Mouse (Mus musculus) E14TG2a.4 (cell line): ENCODE measurements at regions not wholly inside any gene's neighbourhood (a gene's known extent, or its start where the extent isn't known, plus 50 kb on each side); places are given as distances from the start of the nearest gene placed in this dataset.

Experiments
- H3K27me3 ChIP-seq: 2 replicates; pipeline ENCODE4 v1.6.1; 2014; ENCODE audit warnings: low read length, control low read depth; ENCODE audit not compliant: insufficient read depth
- H3K36me3 ChIP-seq: 2 replicates; pipeline ENCODE4 v1.6.1; 2014; ENCODE audit warnings: low read length, control low read depth; ENCODE audit not compliant: insufficient read depth
- H3K4me1 ChIP-seq: replicated peaks from 2 replicates; pipeline ENCODE4 v1.6.1; 2014; ENCODE audit warnings: low read depth, low read length, control low read depth
- H3K4me3 ChIP-seq: replicated peaks from 2 replicates; pipeline ENCODE4 v1.5.1; 2014; ENCODE audit warnings: mild to moderate bottlenecking, low read length
- H3K9me3 ChIP-seq: 2 replicates; pipeline ENCODE4 v1.6.1; 2014; ENCODE audit warnings: low read length, control low read depth
- CTCF ChIP-seq: conservative IDR thresholded peaks from 2 replicates; pipeline ENCODE4 v1.5.1; 2014; ENCODE audit warnings: low read length
- NANOG ChIP-seq: IDR thresholded peaks from 2 replicates; pipeline ENCODE4 v1.6.1; 2014; ENCODE audit warnings: borderline replicate concordance, low read length, mixed read lengths
- POU5F1 ChIP-seq: IDR thresholded peaks from 2 replicates; pipeline ENCODE4 v1.6.1; 2014; ENCODE audit warnings: low read length, borderline replicate concordance

DNA sequence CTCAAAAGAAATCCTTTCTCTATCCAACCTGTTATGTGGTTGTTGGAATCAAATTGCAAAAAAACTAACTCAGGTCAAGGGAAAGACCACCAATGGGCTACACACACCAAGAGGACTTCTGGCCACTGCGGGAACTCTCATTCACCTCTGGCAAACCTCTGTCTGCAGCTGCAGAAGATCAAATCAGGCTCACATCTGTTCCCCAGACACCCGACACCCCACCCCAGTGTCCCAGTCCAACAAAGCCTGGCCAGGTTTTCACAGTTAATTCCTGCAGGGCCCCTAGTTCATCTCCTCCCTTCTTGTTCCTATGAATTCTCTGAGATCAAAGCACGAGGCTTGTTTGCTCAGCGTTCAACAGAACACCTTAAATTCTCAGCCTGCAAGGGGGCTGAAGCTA lies 82.0 kb upstream of the Rgma start:
- no peaks in the 10 kb centered on the region for H3K9me3 ChIP-seq
- no peaks in the 10 kb centered on the region for H3K36me3 ChIP-seq
- peaks cover 7% of the 10 kb centered on the region for H3K27me3 ChIP-seq
- TF ChIP-seq POU5F1 (no peak), CTCF (no peak), NANOG (no peak)
- no peak overlapping the region for H3K4me3 ChIP-seq
- peaks cover 15% of the 10 kb centered on the region for H3K4me1 ChIP-seq

DNA sequence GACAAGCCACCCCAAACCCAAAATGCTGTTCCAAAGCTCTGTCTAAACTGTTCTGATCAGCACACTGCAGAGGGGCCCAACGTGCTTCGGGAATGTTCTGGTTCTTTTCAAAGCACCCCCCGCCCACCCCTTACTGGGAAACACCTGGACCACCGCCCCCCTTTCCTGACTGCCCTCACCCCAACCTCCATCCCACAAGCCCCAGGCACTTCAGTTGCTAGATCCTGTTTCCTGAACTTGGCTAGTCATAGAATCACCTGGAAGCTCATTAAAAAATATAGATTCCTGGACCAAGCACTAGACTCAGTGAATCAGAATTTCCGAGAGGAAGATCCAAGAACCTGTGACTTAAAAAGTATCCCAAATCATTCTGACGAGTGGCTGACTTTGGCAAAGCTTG lies 80.9 kb upstream of the Rgma start:
- Histone ChIP-seq H3K4me1 (peaks cover 13% of the 10 kb centered on the region), H3K4me3 (no peak overlapping the region), H3K36me3 (no peaks in the 10 kb centered on the region), H3K9me3 (no peaks in the 10 kb centered on the region), H3K27me3 (peaks cover 7% of the 10 kb centered on the region)
- TF ChIP-seq NANOG (no peak), CTCF (no peak), POU5F1 (no peak)

DNA sequence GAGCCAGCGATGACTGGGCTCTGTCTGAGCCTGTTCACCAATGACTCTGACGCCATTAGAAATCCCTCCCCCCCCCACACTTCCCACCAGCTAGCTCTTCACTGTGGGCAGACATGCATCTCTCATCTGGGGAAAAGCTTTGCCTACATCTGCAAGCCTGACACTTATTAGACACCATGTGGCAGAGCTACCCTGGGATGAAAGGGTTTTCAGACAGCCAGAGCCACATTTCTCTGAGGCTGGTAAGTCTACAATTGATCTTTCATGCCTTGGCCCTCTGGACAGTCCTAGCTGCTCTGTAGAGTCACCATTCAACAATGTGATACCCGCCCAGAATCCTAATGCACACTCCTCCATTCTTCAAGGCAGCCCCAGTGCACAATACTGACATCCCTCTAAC lies 72.8 kb upstream of the Rgma start:
- TF ChIP-seq NANOG (no peak), CTCF (no peak), POU5F1 (no peak)

DNA sequence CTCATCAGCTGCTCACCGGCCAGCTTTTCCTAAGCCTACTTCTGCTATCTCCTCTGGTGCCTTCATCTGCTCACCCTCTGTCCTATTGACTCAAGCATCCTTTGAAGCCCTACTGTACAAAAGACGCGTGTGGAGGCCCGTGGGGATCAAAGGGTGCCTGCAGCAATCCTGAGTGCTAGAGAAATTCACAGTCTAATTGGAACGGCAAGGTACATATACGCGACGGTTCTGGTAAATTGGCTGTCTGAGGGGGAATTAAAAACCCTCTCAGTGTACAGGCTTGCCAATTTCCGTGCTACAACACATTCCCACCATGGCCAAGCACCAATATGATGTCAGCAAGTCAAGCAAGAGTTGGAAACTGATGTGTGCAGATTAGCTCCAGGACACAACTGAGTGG lies 71.5 kb upstream of the Rgma start:
- no peaks in the 10 kb centered on the region for H3K9me3 ChIP-seq
- no peaks in the 10 kb centered on the region for H3K36me3 ChIP-seq
- peaks cover 47% of the 10 kb centered on the region for H3K4me1 ChIP-seq
- H3K4me3 ChIP-seq, result no peak overlapping the region
- peaks cover 22% of the 10 kb centered on the region for H3K27me3 ChIP-seq
- TF ChIP-seq POU5F1 (no peak), CTCF (no peak), NANOG (no peak)

More for the DNA sequence above, 72.8 kb upstream of the Rgma start:
- Histone ChIP-seq H3K4me3 (no peak overlapping the region), H3K27me3 (peaks cover 18% of the 10 kb centered on the region; the same call in 1 of the 2 replicates), H3K36me3 (no peaks in the 10 kb centered on the region), H3K9me3 (no peaks in the 10 kb centered on the region), H3K4me1 (peaks cover 37% of the 10 kb centered on the region)

- Histone ChIP-seq H3K4me3 (peak overlapping the region; percentile 17; the same call in 1 of the 2 replicates), H3K36me3 (no peaks in the 10 kb centered on the region), H3K4me1 (peaks cover 47% of the 10 kb centered on the region), H3K27me3 (peaks cover 32% of the 10 kb centered on the region), H3K9me3 (no peaks in the 10 kb centered on the region)
- no peak for TF ChIP-seq CTCF
- TF ChIP-seq NANOG, result peak; percentile 59; the same call in 1 of the 2 replicates
Measured at GRCm38 (mm10) chr7:73304799-73305198, 70.5 kb upstream of the Rgma start.

- no peaks in the 10 kb centered on the region for H3K36me3 ChIP-seq
- H3K9me3 ChIP-seq, result no peaks in the 10 kb centered on the region
- TF ChIP-seq NANOG (no peak), CTCF (no peak), POU5F1 (no peak)
Measured at GRCm38 (mm10) chr7:73305286-73305975, 69.9 kb upstream of the Rgma start.

DNA sequence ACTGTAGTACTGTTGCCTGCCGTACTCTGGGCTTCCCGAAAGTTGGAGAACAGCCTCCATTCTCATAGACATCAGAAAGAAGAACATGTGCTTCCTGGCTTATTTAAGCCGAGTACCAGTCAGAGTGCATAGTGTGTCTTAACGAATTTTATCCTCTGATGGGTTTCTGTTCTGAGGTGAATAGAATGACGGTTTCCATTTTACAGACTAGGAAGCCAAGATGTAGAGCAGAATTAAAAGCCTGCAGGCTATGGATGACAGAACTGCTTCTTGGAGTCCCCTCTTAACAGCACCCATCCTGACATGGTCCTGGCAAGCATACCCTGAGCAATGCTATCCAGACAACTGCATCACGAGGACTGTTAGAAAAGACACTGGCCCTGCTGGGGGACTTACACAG lies 69.0 kb upstream of the Rgma start:
- peaks cover 59% of the 10 kb centered on the region for H3K4me1 ChIP-seq
- no peaks in the 10 kb centered on the region for H3K9me3 ChIP-seq
- no peak overlapping the region for H3K4me3 ChIP-seq
- peaks cover 40% of the 10 kb centered on the region for H3K27me3 ChIP-seq
- H3K36me3 ChIP-seq, result no peaks in the 10 kb centered on the region
- no peak for TF ChIP-seq CTCF
- no peak for TF ChIP-seq POU5F1
- TF ChIP-seq NANOG, result no peak

More at GRCm38 (mm10) chr7:73305286-73305975, 69.9 kb upstream of the Rgma start:
- Histone ChIP-seq H3K4me1 (peaks cover 51% of the 10 kb centered on the region), H3K27me3 (peaks cover 37% of the 10 kb centered on the region), H3K4me3 (no peak overlapping the region)

GRCm38 (mm10) chr7:73306728-73307127 lies 68.6 kb upstream of the Rgma start:
- Histone ChIP-seq H3K27me3 (peaks cover 40% of the 10 kb centered on the region), H3K4me1 (peaks cover 59% of the 10 kb centered on the region), H3K4me3 (no peak overlapping the region), H3K9me3 (no peaks in the 10 kb centered on the region), H3K36me3 (no peaks in the 10 kb centered on the region)
- TF ChIP-seq NANOG, result no peak
- no peak for TF ChIP-seq CTCF
- no peak for TF ChIP-seq POU5F1
